Mouse (Mus musculus) lung, adult 2 months (tissue): ENCODE measurements at regions not wholly inside any gene's neighbourhood (a gene's known extent, or its start where the extent isn't known, plus 50 kb on each side); places are given as distances from the start of the nearest gene placed in this dataset.

Experiments
- CTCF ChIP-seq: fragments of 200-500 bp; IDR thresholded peaks from 2 replicates; pipeline ENCODE4 v1.5.1; 2011; ENCODE audit warnings: mild to moderate bottlenecking, low read length, control low read depth; ENCODE audit not compliant: insufficient read depth
- POLR2A ChIP-seq: fragments of 200-500 bp; IDR thresholded peaks from 2 replicates; pipeline ENCODE4 v1.6.1; 2011; ENCODE audit warnings: low read depth, mild to moderate bottlenecking, control low read depth, low read length, borderline replicate concordance; ENCODE audit errors: extremely low read depth

GRCm38 (mm10) chr7:134462677-134463076, 77.2 kb upstream of the D7Ertd443e start:
- no peak for TF ChIP-seq POLR2A
- TF ChIP-seq CTCF: no peak
